Mouse (Mus musculus) liver, adult 2 months (tissue): ENCODE measurements around the gene Srsf4.

Source experiments
- CTCF ChIP-seq: fragments of 200-500 bp; IDR thresholded peaks from 2 replicates; pipeline ENCODE4 v1.5.1; 2011; ENCODE audit warnings: low read depth, low read length, control low read depth
- POLR2A ChIP-seq: fragments of 200-500 bp; IDR thresholded peaks from 2 replicates; pipeline ENCODE4 v1.6.1; 2011; ENCODE audit warnings: low read length, control low read depth; ENCODE audit not compliant: insufficient read depth; ENCODE audit errors: extremely low read depth

DNA sequence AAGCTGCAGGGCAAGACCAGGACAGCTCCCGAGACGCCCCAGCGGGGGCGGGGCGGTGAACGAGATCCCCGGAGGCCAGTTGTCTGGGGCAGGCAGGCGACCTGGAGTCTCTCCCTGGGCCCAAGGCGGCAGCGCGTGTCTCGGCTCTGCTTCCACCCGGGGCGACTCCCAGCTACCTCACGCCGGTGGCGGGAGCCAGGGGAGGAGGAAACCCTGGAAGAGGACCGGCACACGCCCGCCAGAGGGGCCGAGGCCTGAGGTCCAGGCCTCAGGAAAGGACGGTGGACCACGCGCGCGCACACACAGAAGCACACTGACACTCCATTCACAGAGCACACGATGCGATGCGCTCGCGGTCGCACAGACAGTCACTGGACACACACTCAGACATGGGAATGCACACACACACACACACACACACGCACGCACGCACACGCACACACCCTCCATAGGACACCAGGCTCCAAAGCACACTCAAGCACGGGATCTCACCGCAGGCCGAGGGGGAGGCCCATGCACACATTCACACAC is 37.0 kb upstream of the Srsf4 start:
- TF ChIP-seq POLR2A: no peak
- no peak for TF ChIP-seq CTCF
